Mouse (Mus musculus): ENCODE measurements around the gene Usp42.

DNA sequence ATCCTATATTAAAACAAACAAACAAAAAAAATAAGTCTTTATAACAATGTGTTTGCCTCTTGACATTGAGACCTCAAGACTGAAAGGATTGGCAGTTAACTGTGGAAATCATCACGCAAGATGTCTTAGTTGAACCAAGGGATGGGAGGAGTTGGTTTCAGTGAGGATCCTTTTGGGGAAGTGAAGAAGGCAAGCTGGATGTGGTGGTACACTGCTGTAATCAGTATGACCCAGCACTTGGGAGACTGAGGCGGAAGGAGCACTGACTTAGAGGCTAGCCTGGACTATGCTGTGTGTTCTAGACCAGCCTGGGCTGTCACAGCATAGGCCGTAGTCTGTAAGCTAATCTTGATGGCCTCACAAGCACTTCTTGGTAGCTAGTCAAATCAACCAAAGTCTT, 28.4 kb upstream of the Usp42 start:
- TF ChIP-seq CTCF (IDR thresholded peaks at IDR 0.05; ENCODE audit: low read depth, low read length) (no peak), POLR2A (IDR thresholded peaks at IDR 0.05; ENCODE audit: extremely low read depth, insufficient read depth, low read length) (no peak)

Data from liver, adult 2 months (tissue).